Mouse (Mus musculus) 3T3-L1 (cell line): ENCODE measurements around the gene Pde11a.

Experiments
- DNase-seq: peaks from one replicate; pipeline ENCODE4 v3.0.0-alpha.2; 2015; ENCODE audit warnings: low read depth, low spot score

Gene Pde11a

DNA sequence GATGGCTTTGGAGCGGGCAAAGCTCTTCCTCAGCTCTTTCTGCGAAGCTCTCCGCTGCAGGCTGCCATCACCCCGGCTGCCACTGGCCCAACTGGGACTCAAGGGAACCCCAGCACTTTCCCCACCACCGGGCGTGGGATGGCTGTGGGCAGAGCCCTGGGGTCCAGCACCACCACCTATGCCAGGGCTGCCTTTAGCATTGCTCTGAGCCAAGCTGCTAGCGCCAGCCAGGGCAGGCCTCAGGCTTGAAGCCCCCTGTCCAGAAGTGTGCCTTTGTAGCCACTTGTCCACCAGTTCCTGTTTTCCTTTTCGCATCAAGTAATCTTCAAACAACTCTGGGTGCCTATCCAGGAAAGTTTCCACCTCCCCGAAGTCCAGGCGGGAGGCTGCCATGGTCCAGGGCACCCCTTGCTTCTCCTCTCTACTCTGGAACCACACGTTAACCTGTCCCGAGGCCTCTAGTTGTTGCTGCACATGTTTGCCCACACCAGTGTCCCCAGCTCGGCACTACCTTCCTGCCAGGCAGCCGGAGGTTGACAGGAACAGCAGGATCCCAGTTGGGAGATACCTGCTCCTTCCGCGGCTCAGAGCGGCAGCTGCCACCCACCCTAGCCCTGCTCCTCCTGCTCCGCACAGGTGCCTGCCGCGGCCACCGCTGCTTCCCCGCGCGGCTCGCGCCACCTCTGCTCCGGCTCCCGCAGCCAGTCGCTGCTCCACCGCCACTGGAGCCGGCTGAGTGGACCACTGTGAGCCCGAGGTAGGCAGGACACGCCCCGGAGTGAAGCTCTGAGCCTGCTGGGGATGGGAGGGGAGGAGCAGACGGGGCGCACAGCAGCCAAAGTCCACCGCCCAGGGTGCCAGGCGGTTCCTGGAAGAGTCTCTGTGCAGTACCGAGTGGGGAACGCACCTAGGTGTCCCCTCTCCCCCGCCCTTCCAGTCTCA lies at the start of gene Pde11a:
Gene Pde11a, minus strand, starts transcription at position 560 of the 942 bp plus-strand sequence.
- no peak for DNase-seq

DNA sequence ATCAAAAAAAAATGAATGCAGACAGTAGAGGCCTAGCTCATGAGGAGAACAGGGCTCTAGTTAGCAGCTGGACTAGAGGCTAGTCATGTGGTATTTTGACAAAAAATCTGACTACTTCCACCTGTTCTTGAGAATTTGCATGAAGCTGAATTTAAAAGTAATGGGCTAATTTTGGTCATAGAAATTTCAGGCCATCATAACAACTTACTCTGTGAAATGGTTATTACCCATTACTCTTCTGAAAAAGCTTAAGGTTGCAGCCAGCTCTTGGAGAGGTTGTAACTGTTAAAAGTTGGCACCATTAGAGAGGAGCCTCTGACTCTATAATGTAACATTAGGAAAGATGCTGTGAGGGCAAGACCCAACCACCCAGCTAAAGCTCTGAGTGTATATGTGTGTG lies 48.0 kb upstream of the Pde11a start:
- no peak for DNase-seq

DNA sequence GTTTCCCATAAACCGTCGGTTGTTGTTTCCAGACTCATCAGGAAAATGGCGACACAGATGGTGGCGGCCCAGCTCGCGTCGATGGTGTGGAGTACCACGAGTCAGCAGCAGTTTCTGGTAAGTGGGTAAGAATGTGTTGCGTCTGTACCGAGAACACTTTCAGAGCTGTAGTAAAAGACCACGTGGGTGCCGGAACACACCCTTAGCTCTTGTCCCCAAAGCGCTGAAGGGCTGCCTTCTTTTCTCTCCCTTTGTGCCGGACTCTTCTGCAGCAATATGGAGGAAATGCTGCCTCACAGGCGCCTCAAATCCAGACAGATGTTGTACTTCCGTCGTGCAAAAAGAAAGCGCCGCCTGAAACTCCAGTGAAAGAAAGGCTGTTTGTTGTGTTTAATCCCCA lies 40.1 kb upstream of the Pde11a start:
- DNase-seq: no peak

DNA sequence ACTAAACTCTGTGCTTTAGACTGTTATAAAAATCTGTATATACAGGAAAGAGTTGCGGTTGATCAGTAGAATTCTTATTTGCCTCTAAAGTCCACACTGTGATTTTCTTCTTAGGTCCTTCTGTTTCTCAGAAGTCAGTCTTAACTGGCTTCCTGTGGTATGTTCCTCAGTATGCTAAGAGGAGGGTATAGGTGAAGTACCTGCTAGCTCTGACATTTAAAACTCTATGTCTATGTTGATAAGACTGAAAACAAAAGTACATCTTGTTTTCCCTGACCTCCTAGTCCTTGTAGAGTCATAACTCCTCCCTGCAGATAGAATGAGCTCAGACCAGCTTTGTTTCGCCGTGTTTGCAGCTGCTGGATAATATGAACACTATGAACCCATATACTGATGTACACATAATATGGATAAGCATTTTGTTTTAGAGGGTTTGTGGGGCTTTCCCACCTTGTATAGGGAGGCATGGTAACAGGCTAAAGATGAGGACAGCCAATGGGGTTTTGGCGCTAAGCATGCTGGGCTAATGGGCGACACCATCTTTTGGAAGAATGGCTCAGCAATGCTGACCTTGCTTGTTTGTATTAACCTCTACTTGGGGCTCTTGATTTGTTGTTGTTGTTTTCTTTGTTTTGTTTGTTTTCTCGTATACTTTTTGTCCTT lies 36.1 kb upstream of the Pde11a start:
- DNase-seq: no peak

DNA sequence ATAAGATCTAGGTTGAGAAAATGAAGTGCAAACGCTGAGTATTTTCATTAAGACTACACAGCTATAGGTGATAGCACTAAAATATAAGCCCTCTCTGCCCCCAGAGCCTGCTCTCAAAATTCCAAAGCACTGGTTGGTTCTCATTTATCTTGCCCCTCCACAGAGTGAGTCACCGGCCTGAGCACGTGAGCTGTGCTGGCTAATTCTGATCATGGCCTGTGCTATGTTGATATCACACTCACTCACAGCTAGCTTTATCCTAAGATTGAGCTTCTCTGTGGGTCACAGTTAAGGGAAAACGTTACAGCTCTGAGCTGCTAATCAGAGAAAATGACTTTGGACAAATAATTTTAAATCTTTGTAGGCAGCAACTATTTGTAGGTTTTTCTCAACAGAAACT lies 33.7 kb upstream of the Pde11a start:
- peak; percentile 14 for DNase-seq

DNA sequence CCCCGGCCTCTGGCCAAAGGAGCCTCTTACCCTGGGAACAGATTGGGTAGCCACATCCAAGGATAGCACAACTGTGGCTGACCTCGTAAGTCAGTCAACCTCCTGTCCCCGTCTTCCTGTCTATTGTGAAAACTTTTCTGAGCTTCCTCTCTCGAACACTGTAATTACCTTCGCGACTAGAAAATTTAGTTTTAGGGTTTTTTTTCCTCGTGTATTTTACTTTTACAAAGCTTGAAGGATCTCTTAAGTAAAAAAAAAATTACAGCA lies 32.0 kb upstream of the Pde11a start:
- peak; percentile 34 for DNase-seq

DNA sequence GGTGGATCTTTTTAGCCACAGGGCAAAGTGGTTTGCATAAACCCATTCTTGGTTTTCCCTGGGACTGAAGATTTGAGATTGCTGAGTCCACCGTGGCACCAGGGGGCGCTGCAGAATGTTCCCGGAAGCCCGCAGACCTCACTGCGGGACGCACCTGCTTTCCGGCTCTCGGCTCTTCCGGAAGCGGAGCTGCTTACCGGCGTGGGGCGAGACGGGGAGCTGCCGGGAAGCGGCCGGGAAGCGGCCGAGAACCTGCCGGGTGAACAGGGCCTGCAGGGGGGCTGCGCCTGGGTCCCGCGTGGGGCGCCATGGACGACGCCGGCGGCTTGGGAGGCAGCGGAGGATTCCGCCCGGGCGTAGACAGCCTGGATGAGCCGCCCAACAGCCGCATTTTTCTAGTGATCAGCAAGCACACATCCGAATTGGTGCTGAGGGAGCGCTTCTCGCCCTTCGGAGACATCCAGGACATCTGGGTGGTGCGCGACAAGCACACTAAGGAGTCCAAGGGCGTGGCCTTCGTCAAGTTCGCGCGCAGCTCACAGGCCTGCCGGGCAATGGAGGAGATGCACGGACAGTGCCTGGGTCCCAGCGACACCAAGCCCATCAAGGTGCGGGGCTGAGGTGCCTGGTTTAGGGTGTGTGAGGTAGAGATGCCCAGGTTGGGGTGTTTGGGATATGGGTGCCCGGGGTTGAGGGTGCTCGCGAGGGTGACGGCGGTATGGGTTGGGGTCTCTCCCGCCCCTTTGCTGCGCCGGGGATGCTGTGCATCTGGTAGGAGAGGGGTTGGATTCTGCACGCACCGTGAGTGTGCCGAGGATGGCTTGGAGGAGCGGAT lies 31.5 kb upstream of the Pde11a start, which contains the start of gene Rbm45:
Gene Rbm45, plus strand, starts transcription at position 164 of the 835 bp plus-strand sequence.
- DNase-seq: peak; percentile 92

DNA sequence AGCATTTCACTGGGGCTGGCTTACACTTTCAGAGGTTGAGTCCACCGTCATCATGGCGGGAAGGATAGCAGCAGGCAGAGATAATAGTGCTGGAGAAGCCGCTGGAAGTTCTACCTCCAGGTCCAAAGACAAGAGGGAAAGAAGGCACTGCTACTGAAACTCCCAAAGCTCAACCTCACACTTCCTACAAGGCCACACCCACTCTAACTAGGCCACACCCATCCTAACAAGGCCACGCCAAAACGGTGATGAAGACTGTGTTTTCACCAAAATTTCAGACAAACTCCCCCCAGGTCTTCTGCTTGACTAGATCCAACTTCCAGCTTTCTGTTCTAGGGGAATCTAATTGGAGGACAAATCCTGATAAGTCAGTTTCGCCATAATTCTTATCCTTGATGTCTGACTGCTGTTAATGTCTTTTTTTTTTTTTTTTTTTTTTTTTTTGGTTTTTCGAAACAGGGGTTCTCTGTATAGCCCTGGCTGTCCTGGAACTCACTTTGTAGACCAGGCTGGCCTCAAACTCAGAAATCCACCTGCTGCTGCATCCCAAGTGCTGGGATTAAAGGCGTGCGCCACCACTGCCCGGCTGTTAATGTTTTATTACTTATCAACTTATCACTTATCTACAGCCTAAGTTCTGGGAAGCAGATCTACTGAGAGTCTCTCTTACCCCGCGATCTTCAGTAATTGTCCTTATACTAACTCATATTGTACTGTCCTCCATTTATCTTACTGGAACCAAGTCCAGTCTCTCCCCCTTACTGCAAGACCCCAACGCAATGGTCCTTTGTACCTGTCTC lies 30.5 kb upstream of the Pde11a start:
- DNase-seq: peak; percentile 9

DNA sequence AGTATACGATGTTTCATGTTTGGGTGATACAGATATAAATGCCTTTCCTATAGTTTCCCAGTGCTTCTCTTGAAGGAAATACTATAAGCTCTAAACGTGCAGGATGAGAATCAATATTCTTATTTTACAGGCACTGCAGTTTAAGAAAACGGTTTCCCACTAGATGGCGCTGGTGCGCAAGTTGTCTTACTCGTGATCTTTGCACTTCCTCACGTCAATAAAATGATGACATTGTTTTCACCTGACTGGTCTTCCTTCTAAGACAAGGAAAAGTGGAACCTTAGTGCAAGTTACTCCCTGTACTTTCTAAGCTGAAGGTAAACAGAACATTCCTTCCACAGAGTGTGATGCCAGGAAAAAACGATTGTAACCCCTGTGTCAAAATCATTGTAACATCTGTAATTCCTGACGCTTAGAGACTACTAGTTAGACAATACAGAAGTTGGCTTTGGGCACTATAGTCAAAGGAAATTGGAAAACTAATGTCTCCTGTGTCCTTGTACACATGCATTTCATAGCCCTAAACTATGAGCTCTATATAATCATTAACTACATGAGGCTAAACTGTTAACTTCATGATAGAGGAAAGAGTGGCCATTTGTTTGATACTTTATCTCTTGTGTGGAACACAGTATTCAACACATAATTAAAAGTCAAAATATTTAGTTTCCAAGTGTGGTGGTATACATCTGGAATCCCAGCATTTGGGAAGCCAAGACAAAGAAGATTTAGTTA lies 28.8 kb upstream of the Pde11a start:
- DNase-seq: peak; percentile 91

DNA sequence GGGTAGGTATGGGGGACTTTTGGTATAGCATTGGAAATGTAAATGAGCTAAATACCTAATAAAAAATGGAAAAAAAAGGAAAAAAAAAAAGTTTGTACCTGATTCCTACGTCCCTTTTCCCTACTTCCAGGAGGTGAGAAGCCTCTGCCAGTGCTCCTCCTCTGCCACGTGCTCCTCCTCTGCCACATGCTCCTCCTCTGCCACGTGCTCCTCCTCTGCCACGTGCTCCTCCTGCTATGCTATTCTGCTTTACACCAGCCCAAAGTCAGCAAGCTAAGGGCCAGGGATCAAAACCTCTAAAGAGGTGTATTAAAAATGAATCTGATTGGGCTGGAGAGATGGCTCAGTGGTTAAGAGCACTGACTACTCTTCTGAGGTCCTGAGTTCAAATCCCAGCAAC lies 27.2 kb upstream of the Pde11a start:
- DNase-seq: no peak

DNA sequence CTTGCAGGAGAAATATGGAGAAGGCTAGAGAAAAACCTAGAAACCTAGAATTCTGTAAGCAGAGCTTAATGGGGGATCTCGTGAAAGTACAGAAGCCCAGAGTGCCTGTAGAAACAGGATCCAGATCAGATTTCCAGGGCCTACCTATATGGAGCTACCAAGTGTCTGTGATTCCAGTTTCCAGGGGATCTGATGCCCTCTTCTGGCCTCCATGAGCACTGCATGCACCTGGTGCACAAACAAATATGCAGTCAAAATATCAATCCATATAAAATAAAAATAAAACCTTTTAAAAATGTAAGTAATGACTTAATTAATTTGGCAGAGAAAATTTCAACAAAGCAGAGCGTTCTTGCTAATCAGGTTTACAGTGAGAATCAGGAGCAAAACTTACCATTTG lies 23.5 kb upstream of the Pde11a start:
- DNase-seq: peak; percentile 54

DNA sequence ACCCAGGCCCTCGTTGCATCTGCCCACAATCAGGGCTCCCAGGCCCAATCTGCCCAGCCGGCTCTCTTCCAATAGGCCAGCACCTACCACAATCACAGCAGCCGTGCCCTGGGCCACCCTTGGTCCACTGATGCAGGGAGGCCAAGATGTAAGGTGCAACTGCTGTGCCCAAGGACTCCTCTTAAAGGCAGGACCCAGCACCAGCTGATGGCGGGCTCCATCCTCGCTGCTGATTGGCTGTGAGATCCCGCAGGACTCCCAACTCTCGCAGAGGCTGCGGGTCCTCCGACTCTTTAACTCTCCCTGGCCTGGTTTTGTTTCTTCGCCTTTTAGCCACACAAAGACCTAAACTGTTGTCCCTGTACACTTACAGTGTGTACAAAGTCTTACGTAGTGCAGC lies 21.7 kb upstream of the Pde11a start, which contains the start of gene Cyct:
Gene Cyct, minus strand, starts transcription at position 225 of the 400 bp plus-strand sequence.
- no peak for DNase-seq

DNA sequence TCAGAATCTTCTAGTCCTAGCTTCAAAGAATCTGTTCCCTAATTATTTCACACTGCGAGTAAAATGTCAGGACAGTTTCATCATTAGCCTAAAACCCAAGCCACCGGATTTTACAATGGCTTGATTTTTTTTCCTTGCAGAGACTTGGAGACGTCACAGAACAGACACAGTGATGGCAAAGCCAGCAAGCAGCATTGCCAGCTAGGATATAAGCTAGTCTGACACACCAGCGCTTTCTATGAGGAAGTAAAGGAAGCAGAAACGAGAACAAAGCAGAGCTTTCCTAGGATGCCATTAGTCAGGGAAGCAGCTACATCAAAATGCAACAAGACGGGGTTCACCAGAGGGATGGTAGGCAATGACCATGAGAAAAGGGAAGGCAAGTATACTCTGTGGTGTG lies 9.3 kb upstream of the Pde11a start:
- DNase-seq: no peak

DNA sequence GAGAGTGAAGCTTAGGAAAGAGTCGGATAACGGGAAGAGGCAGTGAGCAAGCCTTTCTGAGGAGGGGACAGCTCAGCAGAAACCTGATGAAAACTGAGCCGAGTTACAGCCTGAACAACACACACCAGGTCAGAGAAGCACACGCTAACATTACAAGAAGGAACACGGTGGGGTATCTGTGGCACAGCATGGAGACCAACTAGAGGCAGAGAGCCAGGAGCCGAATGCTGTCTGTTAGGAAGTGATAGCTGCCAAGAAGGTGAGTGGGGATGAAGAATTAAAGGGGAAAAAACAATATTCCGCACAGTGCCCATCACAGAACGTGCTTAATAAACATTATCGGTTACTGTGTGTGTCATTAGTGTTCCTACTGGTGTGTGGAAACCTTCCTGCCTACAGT lies 3.6 kb upstream of the Pde11a start:
- DNase-seq: no peak

DNA sequence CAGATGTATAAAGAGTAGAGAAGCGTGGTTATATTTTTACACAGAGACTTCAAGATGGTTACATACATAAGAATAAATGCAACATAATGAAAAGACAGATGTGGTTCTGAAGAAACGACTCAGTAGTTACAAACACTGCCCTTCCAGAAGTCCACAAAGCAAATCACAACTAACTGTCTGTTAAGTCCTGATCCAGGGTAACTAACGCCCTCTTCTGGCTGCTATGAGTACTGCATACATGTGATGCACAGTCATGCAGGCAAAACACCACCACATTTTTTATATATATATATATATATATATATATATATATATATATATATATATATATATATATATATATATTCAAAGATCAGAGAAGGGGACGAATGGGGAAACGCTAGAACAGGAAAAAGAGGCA lies 4.0 kb downstream of the Pde11a start:
- DNase-seq: no peak

DNA sequence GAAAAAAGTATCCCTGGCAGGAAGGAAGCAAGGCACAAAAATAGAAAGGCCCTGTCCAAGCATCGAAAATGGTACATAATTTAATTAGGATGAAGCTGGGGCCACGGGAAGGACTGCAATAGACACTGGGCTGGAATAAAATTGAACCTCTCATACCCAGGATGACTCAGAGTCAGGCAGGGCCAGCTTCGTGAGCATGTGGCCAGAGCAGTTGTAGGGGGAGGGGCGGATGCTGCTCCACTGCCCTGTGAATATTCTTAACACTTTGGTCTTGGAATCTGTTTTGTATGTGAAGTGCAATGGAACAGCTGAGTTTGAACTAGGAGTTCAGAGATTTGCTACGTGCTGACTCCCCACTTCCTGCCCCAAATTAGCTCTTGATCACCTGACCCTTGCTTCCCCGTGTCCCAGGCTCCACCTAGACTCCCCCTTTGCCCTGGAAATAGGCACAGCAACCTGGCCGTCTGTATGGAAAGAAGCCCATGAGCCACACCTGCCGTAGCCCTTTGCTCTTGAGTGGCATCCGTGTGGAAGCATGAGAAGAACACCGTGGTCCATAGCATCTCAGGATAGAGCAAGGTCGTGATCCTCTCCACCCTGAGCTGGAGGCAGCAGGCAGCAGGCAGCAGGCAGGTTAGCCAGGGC lies 6.3 kb downstream of the Pde11a start:
- DNase-seq: peak; percentile 51

DNA sequence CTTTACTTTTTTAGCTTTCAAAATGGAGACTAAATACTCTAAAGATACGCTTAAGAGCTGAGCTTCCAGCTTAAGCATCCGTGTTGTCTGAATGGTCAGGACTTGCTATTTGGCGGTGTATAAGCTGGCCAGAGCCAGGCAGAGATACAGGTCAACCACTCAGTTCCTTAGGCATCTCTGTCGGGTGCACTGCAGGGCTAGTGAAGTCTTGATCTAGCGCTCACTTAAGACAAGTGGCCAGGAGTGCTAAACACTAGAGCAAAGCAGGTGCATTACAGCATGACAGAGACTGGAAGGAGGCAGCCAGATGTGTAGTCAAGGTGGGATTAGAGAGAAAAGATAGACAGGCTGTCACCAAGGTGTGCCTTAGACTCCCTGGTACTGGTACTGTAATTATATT lies 8.5 kb downstream of the Pde11a start:
- no peak for DNase-seq

DNA sequence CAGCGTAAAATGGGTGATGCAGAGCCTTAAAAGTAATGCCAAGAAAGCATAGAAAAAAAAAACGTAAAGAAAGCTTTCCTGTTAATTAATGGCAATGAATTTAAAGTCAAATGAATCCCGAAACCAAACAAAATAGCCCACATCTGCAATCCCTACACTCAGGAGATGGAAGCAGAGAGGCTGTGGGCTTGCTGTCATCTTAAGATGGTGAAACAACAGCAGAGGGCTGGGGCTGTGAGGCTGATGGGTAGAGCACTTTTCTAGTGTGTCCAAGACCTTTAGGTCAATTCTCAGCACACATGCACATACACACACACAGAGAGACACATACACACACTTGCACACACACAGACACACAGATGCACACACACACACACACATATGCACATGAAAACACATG lies 12.4 kb downstream of the Pde11a start:
- no peak for DNase-seq

DNA sequence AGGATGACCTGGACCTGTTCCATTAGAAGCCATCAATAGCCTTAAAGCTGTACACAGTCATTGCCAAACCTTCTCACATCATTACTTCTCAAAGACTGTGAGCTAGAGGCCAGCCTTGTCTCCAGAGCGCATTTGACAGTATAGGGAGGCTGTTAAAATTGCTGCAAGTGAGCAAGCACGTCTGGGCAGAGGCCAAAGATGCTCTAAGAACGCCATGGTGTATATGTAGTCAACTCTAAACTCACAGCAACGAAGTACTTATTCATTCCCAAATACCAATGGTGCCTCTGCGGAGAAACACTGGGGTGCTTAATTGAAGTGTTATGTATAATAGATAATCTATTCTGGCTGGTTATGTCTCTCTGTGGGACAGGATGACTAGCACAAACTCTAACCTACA lies 14.1 kb downstream of the Pde11a start:
- no peak for DNase-seq

DNA sequence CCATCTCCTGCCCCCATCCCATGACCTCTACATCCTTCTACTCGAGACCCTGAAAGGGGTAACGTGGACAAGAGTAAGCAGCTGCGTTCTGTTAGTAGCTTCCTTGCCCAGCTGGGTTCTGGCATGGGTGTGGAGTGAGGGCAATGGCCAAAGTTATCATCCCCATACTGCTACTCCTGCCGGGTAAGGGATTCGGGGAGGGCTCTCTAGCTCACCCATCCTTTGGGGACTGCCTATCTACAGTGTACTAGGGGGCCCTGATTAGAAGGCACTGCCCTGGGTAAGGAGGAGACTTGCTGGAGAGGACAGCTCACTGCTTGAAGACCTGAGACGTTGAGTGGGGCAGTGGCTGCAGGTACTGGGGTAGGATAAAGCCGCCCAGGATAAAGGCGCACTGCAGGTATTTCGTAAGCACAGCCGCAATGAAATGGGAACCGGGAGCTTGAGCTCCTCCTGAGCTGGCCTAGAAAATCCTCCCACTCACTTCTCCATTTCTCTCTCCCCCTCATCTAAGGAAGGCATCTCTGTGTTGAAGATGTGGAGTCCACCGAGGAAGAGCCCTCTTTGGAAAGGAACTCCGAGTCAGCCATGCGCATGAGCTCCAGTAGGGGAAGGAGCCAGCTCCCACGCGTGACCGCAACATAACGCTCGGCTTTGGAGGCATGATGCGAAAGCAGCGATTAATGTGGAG lies 15.2 kb downstream of the Pde11a start:
- DNase-seq: no peak
